Mouse (Mus musculus): ENCODE measurements around the gene Zfp113. TPM values are rescaled to one million over a fixed set of nuclear protein-coding genes. Genes with fewer than 3 reads are reported as not detected.

The Zfp113 gene
- polyA plus RNA-seq (2012; rRNA removed) = 3.9 and 5.4 TPM in 2 replicates

- peak; percentile 88 for TF ChIP-seq CTCF (IDR thresholded peaks at IDR 0.05; ENCODE audit: extremely low read depth, insufficient read depth, low read length)
- TF ChIP-seq POLR2A (IDR thresholded peaks at IDR 0.05; ENCODE audit: extremely low read depth, insufficient read depth, low read length) = peak; percentile 64; the same call in 1 of the 2 replicates
- no peaks in the 10 kb centered on the region for H3K4me1 ChIP-seq (ENCODE audit: control insufficient read depth, insufficient read depth, low read length)
- H3K27ac ChIP-seq (ENCODE audit: insufficient read depth, low read length) = peak within 1 kb of the TSS; percentile 22
- peak within 1 kb of the TSS; percentile 58 for H3K4me3 ChIP-seq (ENCODE audit: insufficient read depth, low read length)
These were observed at the start of gene Zfp113 for GRCm38 (mm10) chr5:138155443-138155976. Gene Zfp113, minus strand, starts transcription at chr5:138155744.

- Histone ChIP-seq H3K4me1 (ENCODE audit: control insufficient read depth, insufficient read depth, low read length) (no peaks in the 10 kb centered on the region), H3K27ac (ENCODE audit: insufficient read depth, low read length) (no peak overlapping the region), H3K4me3 (ENCODE audit: insufficient read depth, low read length) (no peak overlapping the region)
- TF ChIP-seq CTCF (IDR thresholded peaks at IDR 0.05; ENCODE audit: extremely low read depth, insufficient read depth, low read length) (no peak), POLR2A (IDR thresholded peaks at IDR 0.05; ENCODE audit: extremely low read depth, insufficient read depth, low read length) (no peak)
These were observed 46.5 kb upstream of the Zfp113 start for GRCm38 (mm10) chr5:138202086-138202485.

GRCm38 (mm10) chr5:138199576-138199975, 44.0 kb upstream of the Zfp113 start:
- no peaks in the 10 kb centered on the region; the same call in 1 of the 2 replicates for H3K4me1 ChIP-seq (ENCODE audit: control insufficient read depth, insufficient read depth, low read length)
- H3K27ac ChIP-seq (ENCODE audit: insufficient read depth, low read length) = no peak overlapping the region
- TF ChIP-seq POLR2A (IDR thresholded peaks at IDR 0.05; ENCODE audit: extremely low read depth, insufficient read depth, low read length) (no peak), CTCF (IDR thresholded peaks at IDR 0.05; ENCODE audit: extremely low read depth, insufficient read depth, low read length) (peak; percentile 46)
- no peak overlapping the region for H3K4me3 ChIP-seq (ENCODE audit: insufficient read depth, low read length)

GRCm38 (mm10) chr5:138195463-138195862, 39.9 kb upstream of the Zfp113 start:
- Histone ChIP-seq H3K27ac (ENCODE audit: insufficient read depth, low read length) (no peak overlapping the region), H3K4me3 (ENCODE audit: insufficient read depth, low read length) (peak overlapping the region; percentile 75), H3K4me1 (ENCODE audit: control insufficient read depth, insufficient read depth, low read length) (no peaks in the 10 kb centered on the region; the same call in 1 of the 2 replicates)
- TF ChIP-seq CTCF (IDR thresholded peaks at IDR 0.05; ENCODE audit: extremely low read depth, insufficient read depth, low read length) (no peak), POLR2A (IDR thresholded peaks at IDR 0.05; ENCODE audit: extremely low read depth, insufficient read depth, low read length) (no peak)

- H3K27ac ChIP-seq (ENCODE audit: insufficient read depth, low read length) = peak overlapping the region; percentile 68
- H3K4me3 ChIP-seq (ENCODE audit: insufficient read depth, low read length) = peak overlapping the region; percentile 75
- H3K4me1 ChIP-seq (ENCODE audit: control insufficient read depth, insufficient read depth, low read length) = no peaks in the 10 kb centered on the region; the same call in 1 of the 2 replicates
- TF ChIP-seq CTCF (IDR thresholded peaks at IDR 0.05; ENCODE audit: extremely low read depth, insufficient read depth, low read length) (no peak), POLR2A (IDR thresholded peaks at IDR 0.05; ENCODE audit: extremely low read depth, insufficient read depth, low read length) (no peak)
These were observed 39.3 kb upstream of the Zfp113 start for GRCm38 (mm10) chr5:138194755-138195345.

GRCm38 (mm10) chr5:138193771-138194727, 38.5 kb upstream of the Zfp113 start, which contains the start of gene Mblac1:
Gene Mblac1, plus strand, starts transcription at chr5:138194314.
- Histone ChIP-seq H3K4me3 (ENCODE audit: insufficient read depth, low read length) (peak within 1 kb of the TSS; percentile 75), H3K4me1 (ENCODE audit: control insufficient read depth, insufficient read depth, low read length) (no peaks in the 10 kb centered on the region; the same call in 1 of the 2 replicates), H3K27ac (ENCODE audit: insufficient read depth, low read length) (peak within 1 kb of the TSS; percentile 68)
- TF ChIP-seq POLR2A (IDR thresholded peaks at IDR 0.05; ENCODE audit: extremely low read depth, insufficient read depth, low read length) (peak; percentile 81), CTCF (IDR thresholded peaks at IDR 0.05; ENCODE audit: extremely low read depth, insufficient read depth, low read length) (no peak)

- Histone ChIP-seq H3K27ac (ENCODE audit: insufficient read depth, low read length) (peak overlapping the region; percentile 65), H3K4me3 (ENCODE audit: insufficient read depth, low read length) (peak overlapping the region; percentile 71), H3K4me1 (ENCODE audit: control insufficient read depth, insufficient read depth, low read length) (no peaks in the 10 kb centered on the region)
- 0 out of 2 replicates have a peak, but pooled peaks have one; percentile 18 for TF ChIP-seq POLR2A (IDR thresholded peaks at IDR 0.05; ENCODE audit: extremely low read depth, insufficient read depth, low read length)
- no peak for TF ChIP-seq CTCF (IDR thresholded peaks at IDR 0.05; ENCODE audit: extremely low read depth, insufficient read depth, low read length)
These were observed 32.2 kb upstream of the Zfp113 start for GRCm38 (mm10) chr5:138187661-138188306.

GRCm38 (mm10) chr5:138186950-138187638, 31.6 kb upstream of the Zfp113 start, which contains the start of the genes Taf6 and Cnpy4:
Gene Taf6, minus strand, starts transcription at chr5:138187451.
Gene Cnpy4, plus strand, starts transcription at chr5:138187485.
- H3K4me1 ChIP-seq (ENCODE audit: control insufficient read depth, insufficient read depth, low read length) = no peaks in the 10 kb centered on the region
- TF ChIP-seq POLR2A (IDR thresholded peaks at IDR 0.05; ENCODE audit: extremely low read depth, insufficient read depth, low read length) (peak; percentile 89), CTCF (IDR thresholded peaks at IDR 0.05; ENCODE audit: extremely low read depth, insufficient read depth, low read length) (no peak)
- peak within 1 kb of the TSS; percentile 65 for H3K27ac ChIP-seq (ENCODE audit: insufficient read depth, low read length)
- peak within 1 kb of the TSS; percentile 71 for H3K4me3 ChIP-seq (ENCODE audit: insufficient read depth, low read length)
